Mouse (Mus musculus): ENCODE measurements at regions not wholly inside any gene's neighbourhood (a gene's known extent, or its start where the extent isn't known, plus 50 kb on each side); places are given as distances from the start of the nearest gene placed in this dataset.
A peak's percentile ranks its signal among the peaks of the same experiment; 100 is the strongest.

DNA sequence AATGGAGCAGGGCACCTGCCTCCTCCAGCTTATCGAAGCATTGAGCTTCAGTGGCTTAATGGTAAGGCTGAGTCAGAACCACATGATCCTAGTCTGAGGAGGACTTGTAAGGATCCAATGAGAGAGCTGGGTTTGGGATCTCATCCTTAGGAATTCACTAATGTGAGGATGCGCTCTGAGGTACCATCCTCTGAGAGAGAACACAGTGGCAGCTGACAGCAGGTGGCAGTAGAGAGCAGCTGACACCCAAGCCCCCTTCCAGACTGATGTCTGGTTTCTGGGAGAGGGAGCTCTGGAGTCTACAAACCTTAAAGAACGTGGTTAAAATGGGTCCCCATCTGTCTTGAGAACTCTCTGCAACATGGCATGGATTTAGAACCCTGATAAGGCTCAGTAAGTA is 137.8 kb downstream of the B3glct start:
- Histone ChIP-seq H3K27me3 (no peaks in the 10 kb centered on the region), H3K36me3 (no peaks in the 10 kb centered on the region), H3K4me1 (peaks cover 2% of the 10 kb centered on the region; the same call in 1 of the 2 replicates), H3K27ac (no peak overlapping the region), H3K4me2 (replicated peaks) (no peak overlapping the region), H3K9ac (no peak overlapping the region), H3K4me3 (no peak overlapping the region), H3K9me3 (replicated peaks) (no peaks in the 10 kb centered on the region)
- WGBS: 44% methylated on average over 3 of the region's 3 CpGs
- peak; percentile 35; the same call in 1 of the 2 replicates for ATAC-seq (ENCODE audit: low FRiP score)

GRCm38 (mm10) chr5:149818812-149819211 is 140.8 kb downstream of the B3glct start:
- Histone ChIP-seq H3K4me3 (no peak overlapping the region), H3K9ac (no peak overlapping the region), H3K9me3 (replicated peaks) (no peaks in the 10 kb centered on the region), H3K36me3 (no peaks in the 10 kb centered on the region), H3K4me2 (replicated peaks) (no peak overlapping the region), H3K27ac (no peak overlapping the region), H3K27me3 (no peaks in the 10 kb centered on the region), H3K4me1 (0 out of 2 replicates have a peak, but pooled peaks cover 2% of the 10 kb centered on the region)
- ATAC-seq (ENCODE audit: low FRiP score): no peak
- WGBS: 42% methylated on average over 6 of the region's 6 CpGs

DNA sequence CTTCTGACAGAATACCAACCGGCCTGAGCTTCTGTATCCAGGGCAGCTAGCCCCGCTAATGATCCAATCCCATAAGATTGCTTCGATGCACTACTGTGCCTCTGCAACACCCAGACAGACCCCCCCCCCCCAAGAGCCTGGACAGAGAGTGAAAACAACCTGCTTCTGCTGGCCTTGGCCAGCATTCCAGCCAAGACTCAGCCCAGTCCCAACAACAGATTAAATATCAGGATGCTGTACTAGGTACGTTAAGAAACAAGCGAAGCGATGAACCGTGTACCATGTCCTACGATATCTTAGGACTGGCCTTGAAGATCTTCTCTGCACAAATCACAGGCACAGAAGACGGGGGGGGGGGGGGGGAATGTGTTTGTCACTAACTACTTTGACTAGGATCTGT is 145.8 kb downstream of the B3glct start:
- no peaks in the 10 kb centered on the region for H3K27me3 ChIP-seq
- H3K4me2 ChIP-seq (replicated peaks): no peak overlapping the region
- H3K4me1 ChIP-seq: peaks cover under 1% of the 10 kb centered on the region
- no peak overlapping the region for H3K9ac ChIP-seq
- no peak overlapping the region for H3K4me3 ChIP-seq
- H3K27ac ChIP-seq: no peak overlapping the region
- H3K36me3 ChIP-seq: no peaks in the 10 kb centered on the region
- ATAC-seq (ENCODE audit: low FRiP score): no peak
- no peaks in the 10 kb centered on the region for H3K9me3 ChIP-seq (replicated peaks)
- 77% methylated on average over 9 of the region's 9 CpGs for WGBS

- Histone ChIP-seq H3K27ac (no peak overlapping the region), H3K4me2 (replicated peaks) (no peak overlapping the region), H3K9ac (no peak overlapping the region), H3K9me3 (replicated peaks) (no peaks in the 10 kb centered on the region), H3K4me1 (peaks cover 4% of the 10 kb centered on the region), H3K36me3 (no peaks in the 10 kb centered on the region), H3K27me3 (no peaks in the 10 kb centered on the region), H3K4me3 (no peak overlapping the region)
- no peak for ATAC-seq (ENCODE audit: low FRiP score)
- WGBS: 57% methylated on average over 3 of the region's 3 CpGs
Measured at GRCm38 (mm10) chr5:149827599-149827998, 149.6 kb downstream of the B3glct start.

- ATAC-seq (ENCODE audit: low FRiP score): no peak
- 4% methylated on average over 28 of the region's 28 CpGs for WGBS
- peak overlapping the region; percentile 63 for H3K9ac ChIP-seq
- H3K36me3 ChIP-seq: no peaks in the 10 kb centered on the region
- peak overlapping the region; percentile 74 for H3K4me2 ChIP-seq (replicated peaks)
- H3K4me1 ChIP-seq: peaks cover 4% of the 10 kb centered on the region; the same call in 1 of the 2 replicates
- peak overlapping the region; percentile 40 for H3K4me3 ChIP-seq
- H3K27ac ChIP-seq: peak overlapping the region; percentile 66; the same call in 1 of the 2 replicates
- H3K9me3 ChIP-seq (replicated peaks): no peaks in the 10 kb centered on the region; the same call in 1 of the 2 replicates
- H3K27me3 ChIP-seq: no peaks in the 10 kb centered on the region
Measured at GRCm38 (mm10) chr5:149831122-149831861, 153.3 kb downstream of the B3glct start.

GRCm38 (mm10) chr5:149837379-149837778 is 159.3 kb downstream of the B3glct start:
- ATAC-seq (ENCODE audit: low FRiP score): no peak

DNA sequence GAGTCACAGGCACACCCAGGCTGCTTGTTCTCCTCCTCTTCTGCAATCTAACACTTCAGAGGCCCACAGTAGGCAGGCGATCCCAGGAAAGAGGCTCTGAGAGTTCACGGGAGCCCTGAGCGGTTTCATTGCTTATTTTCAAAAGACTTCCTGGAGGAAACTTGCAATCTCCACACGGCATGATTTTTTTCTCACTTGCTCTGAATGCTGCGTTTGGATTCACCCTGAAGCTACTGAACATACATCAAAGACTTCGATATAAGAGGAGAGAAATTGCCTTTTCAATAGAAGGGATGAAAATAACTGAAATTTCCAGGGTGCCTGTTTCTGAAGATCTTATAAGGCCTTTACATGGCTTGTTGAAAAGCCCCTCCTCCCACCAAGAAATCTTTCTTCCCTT is 164.5 kb downstream of the B3glct start:
- Histone ChIP-seq H3K36me3 (no peaks in the 10 kb centered on the region), H3K4me3 (no peak overlapping the region), H3K27ac (no peak overlapping the region), H3K27me3 (peaks cover 9% of the 10 kb centered on the region; the same call in 1 of the 2 replicates), H3K4me2 (replicated peaks) (no peak overlapping the region), H3K4me1 (peaks cover 4% of the 10 kb centered on the region; the same call in 1 of the 2 replicates), H3K9ac (no peak overlapping the region), H3K9me3 (replicated peaks) (no peaks in the 10 kb centered on the region)
- ATAC-seq (ENCODE audit: low FRiP score): no peak
- WGBS: 73% methylated on average over 6 of the region's 6 CpGs

More at GRCm38 (mm10) chr5:149837379-149837778, 159.3 kb downstream of the B3glct start:
- Histone ChIP-seq H3K4me2 (replicated peaks) (no peak overlapping the region), H3K27ac (no peak overlapping the region), H3K27me3 (no peaks in the 10 kb centered on the region; the same call in 1 of the 2 replicates), H3K4me3 (no peak overlapping the region), H3K36me3 (no peaks in the 10 kb centered on the region), H3K4me1 (no peaks in the 10 kb centered on the region), H3K9me3 (replicated peaks) (no peaks in the 10 kb centered on the region; the same call in 1 of the 2 replicates), H3K9ac (no peak overlapping the region)
- 72% methylated on average over 2 of the region's 2 CpGs for WGBS

- Histone ChIP-seq H3K9ac (no peak overlapping the region), H3K27me3 (peaks cover 9% of the 10 kb centered on the region; the same call in 1 of the 2 replicates), H3K4me3 (no peak overlapping the region), H3K36me3 (no peaks in the 10 kb centered on the region), H3K4me2 (replicated peaks) (no peak overlapping the region), H3K4me1 (peaks cover 4% of the 10 kb centered on the region; the same call in 1 of the 2 replicates), H3K9me3 (replicated peaks) (no peaks in the 10 kb centered on the region), H3K27ac (no peak overlapping the region)
- no peak for ATAC-seq (ENCODE audit: low FRiP score)
- 41% methylated on average over 7 of the region's 7 CpGs for WGBS
Measured at GRCm38 (mm10) chr5:149843310-149843709, 165.3 kb downstream of the B3glct start.

- Histone ChIP-seq H3K27ac (no peak overlapping the region), H3K9ac (no peak overlapping the region), H3K36me3 (no peaks in the 10 kb centered on the region), H3K9me3 (replicated peaks) (no peaks in the 10 kb centered on the region), H3K4me2 (replicated peaks) (no peak overlapping the region), H3K4me3 (no peak overlapping the region), H3K4me1 (peaks cover 4% of the 10 kb centered on the region; the same call in 1 of the 2 replicates), H3K27me3 (peaks cover 9% of the 10 kb centered on the region; the same call in 1 of the 2 replicates)
- WGBS: 77% methylated on average over 8 of the region's 8 CpGs
- ATAC-seq (ENCODE audit: low FRiP score): no peak
Measured at GRCm38 (mm10) chr5:149845256-149845655, 167.2 kb downstream of the B3glct start.

- Histone ChIP-seq H3K4me1 (peaks cover 4% of the 10 kb centered on the region; the same call in 1 of the 2 replicates), H3K27me3 (peaks cover 15% of the 10 kb centered on the region; the same call in 1 of the 2 replicates), H3K9ac (no peak overlapping the region), H3K4me3 (no peak overlapping the region), H3K27ac (no peak overlapping the region), H3K4me2 (replicated peaks) (no peak overlapping the region), H3K36me3 (no peaks in the 10 kb centered on the region), H3K9me3 (replicated peaks) (no peaks in the 10 kb centered on the region)
- WGBS: 83% methylated on average over 3 of the region's 3 CpGs
- ATAC-seq (ENCODE audit: low FRiP score): no peak
Measured at GRCm38 (mm10) chr5:149848465-149848864, 170.0 kb upstream of the Rxfp2 start.

DNA sequence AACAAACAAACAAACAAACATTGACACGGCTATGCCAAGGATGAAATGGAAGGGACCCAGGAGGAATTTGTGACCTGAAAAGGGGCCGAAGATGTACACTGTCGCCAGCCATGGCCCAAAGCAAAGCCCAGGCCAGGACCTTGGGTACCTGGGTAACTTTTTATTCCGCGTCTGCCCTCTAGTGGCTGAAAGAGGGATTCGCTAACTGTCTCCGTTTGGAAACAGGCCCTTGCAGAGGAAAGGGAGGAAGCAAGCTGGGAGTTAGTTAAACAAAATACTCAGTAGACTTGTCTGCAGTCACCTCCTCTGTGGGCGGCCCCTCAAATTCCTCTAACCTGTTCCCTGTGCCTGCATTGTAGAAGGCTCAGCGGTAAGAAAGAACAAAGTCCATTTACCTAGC is 167.5 kb upstream of the Rxfp2 start:
- no peak overlapping the region for H3K9ac ChIP-seq
- peaks cover 6% of the 10 kb centered on the region; the same call in 1 of the 2 replicates for H3K27me3 ChIP-seq
- H3K4me2 ChIP-seq (replicated peaks): no peak overlapping the region
- ATAC-seq (ENCODE audit: low FRiP score): no peak
- H3K9me3 ChIP-seq (replicated peaks): no peaks in the 10 kb centered on the region
- H3K36me3 ChIP-seq: no peaks in the 10 kb centered on the region
- H3K27ac ChIP-seq: no peak overlapping the region
- no peaks in the 10 kb centered on the region for H3K4me1 ChIP-seq
- WGBS: 14% methylated on average over 9 of the region's 9 CpGs
- H3K4me3 ChIP-seq: no peak overlapping the region

DNA sequence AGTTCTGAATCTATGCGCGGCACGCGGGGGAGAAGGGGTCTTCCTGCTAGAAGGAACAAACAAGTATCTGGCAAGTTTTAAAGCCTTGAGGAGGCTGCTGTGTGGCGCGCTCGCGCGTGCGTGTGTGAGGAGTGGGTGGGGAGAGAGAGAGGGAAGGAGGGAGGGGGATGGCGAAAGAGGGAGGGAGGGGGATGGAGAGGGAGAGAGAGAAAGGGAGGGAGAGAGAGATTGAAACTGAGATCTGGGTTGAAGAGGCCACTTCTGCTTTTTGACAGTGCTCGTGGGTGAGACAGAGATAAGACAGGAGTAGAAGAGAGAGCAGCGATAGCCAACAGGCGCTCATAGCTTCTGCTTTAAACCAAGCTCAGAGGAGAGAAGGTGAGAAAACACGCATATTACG is 166.0 kb upstream of the Rxfp2 start:
- Histone ChIP-seq H3K9me3 (replicated peaks) (no peaks in the 10 kb centered on the region), H3K36me3 (no peaks in the 10 kb centered on the region), H3K4me3 (no peak overlapping the region), H3K4me1 (no peaks in the 10 kb centered on the region), H3K27ac (no peak overlapping the region), H3K9ac (no peak overlapping the region), H3K4me2 (replicated peaks) (no peak overlapping the region), H3K27me3 (peaks cover 6% of the 10 kb centered on the region; the same call in 1 of the 2 replicates)
- WGBS: 54% methylated on average over 16 of the region's 16 CpGs
- ATAC-seq (ENCODE audit: low FRiP score): no peak

GRCm38 (mm10) chr5:149856101-149856500 is 162.4 kb upstream of the Rxfp2 start:
- no peak overlapping the region for H3K4me3 ChIP-seq
- 82% methylated on average over 1 of the region's 1 CpGs for WGBS
- no peak overlapping the region for H3K4me2 ChIP-seq (replicated peaks)
- ATAC-seq (ENCODE audit: low FRiP score): no peak
- no peak overlapping the region for H3K9ac ChIP-seq
- H3K27ac ChIP-seq: no peak overlapping the region
- H3K36me3 ChIP-seq: no peaks in the 10 kb centered on the region
- H3K9me3 ChIP-seq (replicated peaks): no peaks in the 10 kb centered on the region
- H3K27me3 ChIP-seq: peaks cover 6% of the 10 kb centered on the region; the same call in 1 of the 2 replicates
- no peaks in the 10 kb centered on the region for H3K4me1 ChIP-seq

All from hindbrain, embryonic 12.5 days (tissue).